ENCODE assay signal across 1 mouse cellular context in the genomic region with DNA sequence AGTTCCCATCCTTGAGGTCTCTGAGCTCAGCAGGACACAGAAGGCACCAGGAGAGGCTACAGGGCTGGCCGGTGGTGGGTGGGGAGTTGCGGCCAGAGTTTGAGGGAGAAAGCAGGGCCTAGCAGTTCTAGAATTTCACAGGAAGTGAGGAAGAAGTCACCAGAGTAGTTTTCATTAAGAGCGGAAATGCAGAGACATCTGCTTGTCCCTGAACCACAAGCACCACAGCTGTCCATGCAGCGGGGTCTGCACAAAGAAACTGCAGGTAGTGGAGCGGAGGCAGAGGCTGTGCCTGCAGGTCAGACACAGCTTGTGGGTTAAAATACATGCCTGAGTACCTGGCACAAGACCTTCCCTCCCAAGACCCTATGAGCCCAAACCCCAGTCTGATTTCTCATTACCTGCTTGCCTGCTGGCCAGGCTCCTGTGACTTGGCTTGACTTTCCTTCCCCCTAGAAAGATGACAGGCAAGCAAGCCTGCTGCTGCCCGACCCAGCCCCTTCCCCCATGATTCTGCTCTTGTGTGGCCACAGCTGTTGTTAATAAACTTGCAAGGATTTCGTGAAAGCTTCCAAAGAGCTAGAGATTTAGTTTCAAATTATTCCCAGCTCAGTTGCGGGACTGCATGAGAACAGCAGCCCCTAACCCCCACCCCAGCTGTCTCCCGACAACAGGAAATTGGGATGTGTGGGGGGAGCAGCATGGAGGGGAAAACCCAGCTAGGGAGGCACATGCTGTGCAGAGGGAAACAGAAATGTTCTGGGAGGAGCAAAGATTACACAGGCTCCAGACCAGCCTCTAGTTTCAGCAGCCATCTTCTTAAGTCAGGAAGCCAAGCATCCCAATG.
TF ChIP-seq lines count a peak whose summit lies in the region.

No protein-coding gene starts in this region.

TF ChIP-seq in CH12.LX, 34 proteins besides CTCF, POLR2A, EP300 and RAD21 (continued from another document):
- no peak for TF ChIP-seq USF1 (IDR thresholded peaks at IDR 0.05; ENCODE audit: low read depth, low read length)
- TF ChIP-seq JUND (conservative IDR thresholded peaks at IDR 0.05; ENCODE audit: low read depth, low read length) = no peak
- TF ChIP-seq PAX5 (IDR thresholded peaks at IDR 0.05; ENCODE audit: low read length) = no peak
- TF ChIP-seq KAT2A (IDR thresholded peaks at IDR 0.05; ENCODE audit: insufficient replicate concordance, low read length) = no peak
- no peak for TF ChIP-seq SIN3A (IDR thresholded peaks at IDR 0.05; ENCODE audit: low read length)
- TF ChIP-seq GABPA (IDR thresholded peaks at IDR 0.05; ENCODE audit: insufficient replicate concordance, low read depth, low read length) = no peak
- 0 out of 2 replicates have a peak, but pooled peaks have one; percentile 43 for TF ChIP-seq MAZ (IDR thresholded peaks at IDR 0.05; ENCODE audit: low read depth, low read length)
- no peak for TF ChIP-seq ZC3H11A (IDR thresholded peaks at IDR 0.05; ENCODE audit: low read depth, low read length)
- no peak for TF ChIP-seq HCFC1 (IDR thresholded peaks at IDR 0.05; ENCODE audit: low read depth, low read length)
- TF ChIP-seq MAX (IDR thresholded peaks at IDR 0.05; ENCODE audit: low read length) = 0 out of 2 replicates have a peak, but pooled peaks have one; percentile 23
- no peak for TF ChIP-seq NELFE (IDR thresholded peaks at IDR 0.05; ENCODE audit: low read depth, low read length)
- TF ChIP-seq MXI1 (IDR thresholded peaks at IDR 0.05; ENCODE audit: low read depth, low read length) = peak; percentile 45; the same call in 1 of the 2 replicates
- peak; percentile 24 for TF ChIP-seq ETS1 (conservative IDR thresholded peaks at IDR 0.05; ENCODE audit: low read depth, low read length)
- TF ChIP-seq MEF2A (IDR thresholded peaks at IDR 0.05; ENCODE audit: borderline replicate concordance, low read depth, low read length) = 0 out of 2 replicates have a peak, but pooled peaks have one; percentile 33
- TF ChIP-seq IRF4 (IDR thresholded peaks at IDR 0.05; ENCODE audit: low read depth, low read length) = 0 out of 2 replicates have a peak, but pooled peaks have one; percentile 12
- no peak for TF ChIP-seq TBP (conservative IDR thresholded peaks at IDR 0.05; ENCODE audit: low read depth, low read length)
- TF ChIP-seq NRF1 (IDR thresholded peaks at IDR 0.05; ENCODE audit: low read depth, low read length) = no peak
- TF ChIP-seq UBTF (IDR thresholded peaks at IDR 0.05; ENCODE audit: low read depth, low read length) = no peak
- TF ChIP-seq ELF1 (IDR thresholded peaks at IDR 0.05; ENCODE audit: low read depth, low read length) = no peak
- TF ChIP-seq BHLHE40 (IDR thresholded peaks at IDR 0.05; ENCODE audit: low read depth, low read length) = peak; percentile 67
